ENCODE assay signal across 13 mouse cellular contexts in genomic region chr12:76906278-76906677, GRCm38 (mm10).
"Had no signal": no experiment of that assay in that cellular context is flagged by ENCODE, and none has a peak within 500 bp of the region (broad histone marks: within the 10 kb centered on the region; RNA-seq: fewer than 3 reads in every experiment).

No protein-coding gene starts in this region.

- DNase-seq: kidney, adult 18-20 months; kidney, postnatal 10 days; left cerebral cortex, postnatal 4 days; lung, adult 18-20 months; retina, postnatal 1 day; right cerebral cortex, postnatal 4 days; spleen, adult 18-20 months; thymus, adult 2 months; thymus, postnatal 36 days had no signal

- H3K27me3 ChIP-seq: limb, embryonic 13.5 days; midbrain, embryonic 15.5 days; neural tube, embryonic 12.5 days; stomach, embryonic 15.5 days had no signal

- H3K9ac ChIP-seq: limb, embryonic 13.5 days; midbrain, embryonic 15.5 days; neural tube, embryonic 12.5 days; stomach, embryonic 15.5 days had no signal

- H3K4me2 ChIP-seq: limb, embryonic 13.5 days; midbrain, embryonic 15.5 days; neural tube, embryonic 12.5 days; stomach, embryonic 15.5 days had no signal

- ATAC-seq: midbrain, embryonic 15.5 days had no signal

- H3K4me1 ChIP-seq: midbrain, embryonic 15.5 days; stomach, embryonic 15.5 days had no signal

- H3K4me3 ChIP-seq: limb, embryonic 13.5 days; midbrain, embryonic 15.5 days; neural tube, embryonic 12.5 days; stomach, embryonic 15.5 days had no signal

- H3K9me3 ChIP-seq: limb, embryonic 13.5 days; midbrain, embryonic 15.5 days; neural tube, embryonic 12.5 days; stomach, embryonic 15.5 days had no signal

- H3K27ac ChIP-seq: limb, embryonic 13.5 days; midbrain, embryonic 15.5 days; neural tube, embryonic 12.5 days; stomach, embryonic 15.5 days had no signal
